13 mouse cellular contexts compared by ENCODE assay signal in the genomic region with DNA sequence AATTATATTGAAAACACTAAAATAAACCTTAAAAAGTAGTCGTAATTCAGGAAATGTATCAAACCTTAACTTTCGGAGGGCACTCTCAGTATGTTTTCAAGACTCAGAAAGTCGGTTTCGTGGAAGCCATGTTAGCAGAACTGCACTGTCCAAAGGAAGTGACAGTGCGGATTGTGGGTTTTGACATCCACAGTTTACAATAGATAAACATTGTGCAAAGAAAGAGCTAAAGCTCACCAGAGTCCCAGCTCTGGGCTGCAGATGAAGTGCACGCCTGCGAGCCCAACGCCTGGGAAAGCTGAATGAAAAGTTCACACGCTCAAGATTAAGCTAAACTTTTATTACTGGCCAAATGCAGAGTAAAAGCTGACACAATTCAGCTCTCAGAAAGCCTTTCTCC. TPM values are rescaled to one million over a fixed set of nuclear protein-coding genes. Genes with fewer than 3 reads are reported as not detected.
A peak's percentile ranks its signal among the peaks of the same experiment; 100 is the strongest.
DNase-seq lines count a peak whose midpoint lies in the region; ATAC-seq and TF ChIP-seq lines count a peak whose summit lies in the region.
"Had no signal": no experiment of that assay in that cellular context is flagged by ENCODE, and none has a peak within 500 bp of the region (broad histone marks: within the 10 kb centered on the region; RNA-seq: fewer than 3 reads in every experiment).

No protein-coding gene starts in this region.

- peak in 1 of 2 experiments; percentile 60; a peak in 3 of 4 replicates for TF ChIP-seq EP300 in MEL (IDR thresholded peaks at IDR 0.05; ENCODE audit: low read depth in 1 of 2, low read length in 2 of 2)

- no peak for TF ChIP-seq POLR2A in MEL (IDR thresholded peaks at IDR 0.05; ENCODE audit: control insufficient read depth in 1 of 2, insufficient read depth in 1 of 2, low read depth in 1 of 2, low read length in 2 of 2, poor library complexity in 1 of 2)

- no peak for TF ChIP-seq RAD21 in MEL (IDR thresholded peaks at IDR 0.05; ENCODE audit: low read depth, low read length)

- H3K79me2 ChIP-seq in MEL (ENCODE audit: control insufficient read depth, insufficient read depth, low read length, poor library complexity) (peaks cover 57% of the 10 kb centered on the region), macrophage (ENCODE audit: inconsistent target) (peaks cover 94% of the 10 kb centered on the region)

- H3K4me2 ChIP-seq in forebrain, embryonic 16.5 days (ENCODE audit: low read length) = no peak overlapping the region
- H3K4me2 ChIP-seq: heart, embryonic 13.5 days; hindbrain, embryonic 15.5 days had no signal

- 0 out of 2 replicates have a peak overlapping the region, but pooled peaks have one; percentile 16 for H3K27ac ChIP-seq in gastrocnemius, adult 2 months
- H3K27ac ChIP-seq in MEL (ENCODE audit: control insufficient read depth, low read depth, low read length) (peak overlapping the region; percentile 58), macrophage (0 out of 2 replicates have a peak overlapping the region, but pooled peaks have one; percentile 13)
- H3K27ac ChIP-seq in forebrain, embryonic 16.5 days (ENCODE audit: low read length) = no peak overlapping the region
- H3K27ac ChIP-seq: heart, embryonic 13.5 days; hindbrain, embryonic 15.5 days; midbrain, embryonic 10.5 days had no signal

- intact Hi-C loops in gastrocnemius, adult 2 months (cut with DNase I) = no loop called here

- 9% methylated on average over 9 of the region's 9 CpGs for WGBS in macrophage (ENCODE audit: missing documents)
- 80% methylated on average over 9 of the region's 9 CpGs for WGBS in forebrain, embryonic 16.5 days

- no peak overlapping the region for H3K4me3 ChIP-seq in gastrocnemius, adult 2 months
- H3K4me3 ChIP-seq in MEL (ENCODE audit: control insufficient read depth in 1 of 2, insufficient read depth in 1 of 2, low read depth in 2 of 2, low read length in 2 of 2) (peak overlapping the region; percentile 16 to 52), macrophage (ENCODE audit: inconsistent target) (no peak overlapping the region)
- no peak overlapping the region for H3K4me3 ChIP-seq in forebrain, embryonic 16.5 days (replicated peaks; ENCODE audit: low read length)
- H3K4me3 ChIP-seq: erythroblast, embryonic 14.5 days; heart, embryonic 13.5 days; hindbrain, embryonic 15.5 days; midbrain, embryonic 10.5 days had no signal

- H3K9me3 ChIP-seq in MEL (replicated peaks; ENCODE audit: insufficient read depth, low read length) = no peaks in the 10 kb centered on the region
- no peaks in the 10 kb centered on the region for H3K9me3 ChIP-seq in forebrain, embryonic 16.5 days (ENCODE audit: control insufficient read depth, low read length)
- H3K9me3 ChIP-seq: heart, embryonic 13.5 days; hindbrain, embryonic 15.5 days; midbrain, embryonic 10.5 days had no signal

- peaks cover 6 to 7% of the 10 kb centered on the region in 2 experiments for H3K4me1 ChIP-seq in MEL (ENCODE audit: control insufficient read depth in 1 of 2, insufficient read depth in 2 of 2, low read length in 2 of 2)
- H3K4me1 ChIP-seq in forebrain, embryonic 16.5 days (replicated peaks; ENCODE audit: control insufficient read depth, insufficient read depth, low read length) = no peaks in the 10 kb centered on the region
- H3K4me1 ChIP-seq: hindbrain, embryonic 15.5 days had no signal

- H3K36me3 ChIP-seq in MEL (ENCODE audit: control insufficient read depth in 1 of 2, insufficient read depth in 2 of 2, low read length in 2 of 2) (peaks cover 0 to 22% of the 10 kb centered on the region in 2 experiments; a peak in 3 of 4 replicates), macrophage (ENCODE audit: inconsistent target) (no peaks in the 10 kb centered on the region)
- no peaks in the 10 kb centered on the region for H3K36me3 ChIP-seq in forebrain, embryonic 16.5 days (ENCODE audit: control insufficient read depth, insufficient read depth)
- H3K36me3 ChIP-seq: heart, embryonic 13.5 days; hindbrain, embryonic 15.5 days had no signal

- peak; percentile 69 for ATAC-seq in inflammation-experienced regulatory T-cells, adult 6 months
- ATAC-seq in forebrain, embryonic 16.5 days = no peak

- H3K9ac ChIP-seq in MEL (ENCODE audit: control insufficient read depth, low read depth, low read length, poor library complexity, severe bottlenecking) = peak overlapping the region; percentile 42
- no peak overlapping the region for H3K9ac ChIP-seq in forebrain, embryonic 16.5 days (replicated peaks; ENCODE audit: low read depth, low read length)
- H3K9ac ChIP-seq: heart, embryonic 13.5 days; hindbrain, embryonic 15.5 days had no signal

- DNase-seq in gastrocnemius, adult 2 months = no peak
- DNase-seq in gastrocnemius, postnatal 10 days = no peak
- peak; percentile 83 for DNase-seq in MEL (ENCODE audit: low read depth, low spot score)
- no peak for DNase-seq in cerebellum, adult 8-10 months
- no peak for DNase-seq in gastrocnemius, adult 8-10 months (ENCODE audit: low spot score in 2 of 2)
- DNase-seq: kidney, postnatal 14 days had no signal

- H3K27me3 ChIP-seq in MEL (ENCODE audit: control insufficient read depth in 1 of 2, insufficient read depth in 2 of 2, low read length in 2 of 2) = no peaks in the 10 kb centered on the region
- no peaks in the 10 kb centered on the region for H3K27me3 ChIP-seq in forebrain, embryonic 16.5 days (replicated peaks; ENCODE audit: control insufficient read depth, insufficient read depth, low read length)
- H3K27me3 ChIP-seq: heart, embryonic 13.5 days; hindbrain, embryonic 15.5 days had no signal

- TF ChIP-seq CTCF in gastrocnemius, adult 2 months (IDR thresholded peaks at IDR 0.05) = no peak
- no peak for TF ChIP-seq CTCF in MEL (IDR thresholded peaks at IDR 0.05 in 2 of 3, conservative IDR thresholded peaks at IDR 0.05 in 1 of 3; ENCODE audit: control insufficient read depth in 1 of 3, insufficient read depth in 1 of 3, low read depth in 2 of 3, low read length in 3 of 3, poor library complexity in 1 of 3, severe bottlenecking in 1 of 3)

TF ChIP-seq in MEL, 35 proteins besides CTCF, POLR2A, EP300 and RAD21:
- TF ChIP-seq ZKSCAN1 (IDR thresholded peaks at IDR 0.05; ENCODE audit: low read depth, low read length) (no peak), GABPA (IDR thresholded peaks at IDR 0.05; ENCODE audit: low read depth, low read length) (no peak), E2F4 (IDR thresholded peaks at IDR 0.05; ENCODE audit: borderline replicate concordance, low read depth, low read length) (no peak), MAFK (IDR thresholded peaks at IDR 0.05; ENCODE audit: borderline replicate concordance, low read depth, low read length) (no peak), KAT2A (conservative IDR thresholded peaks at IDR 0.05; ENCODE audit: low read depth, low read length) (no peak), GATA1 (IDR thresholded peaks at IDR 0.05; ENCODE audit: low read depth, low read length) (no peak; the same call in 1 of the 2 replicates), SIN3A (IDR thresholded peaks at IDR 0.05; ENCODE audit: low read length) (0 out of 2 replicates have a peak, but pooled peaks have one; percentile 35), MXI1 (IDR thresholded peaks at IDR 0.05; ENCODE audit: low read depth, low read length) (peak; percentile 81), MYB (IDR thresholded peaks at IDR 0.05; ENCODE audit: low read depth, low read length) (no peak), JUND (IDR thresholded peaks at IDR 0.05; ENCODE audit: low read depth, low read length) (no peak), ETS1 (IDR thresholded peaks at IDR 0.05; ENCODE audit: low read depth, low read length) (peak; percentile 62), CHD2 (IDR thresholded peaks at IDR 0.05; ENCODE audit: low read length) (no peak), MEF2A (IDR thresholded peaks at IDR 0.05; ENCODE audit: extremely low read depth, insufficient replicate concordance, low read depth, low read length, poor library complexity, severe bottlenecking) (no peak), POLR2AphosphoS5 (IDR thresholded peaks at IDR 0.05; ENCODE audit: borderline replicate concordance, low read depth, low read length) (no peak), MAZ (IDR thresholded peaks at IDR 0.05; ENCODE audit: low read depth, low read length) (no peak), NELFE (IDR thresholded peaks at IDR 0.05; ENCODE audit: low read depth, low read length) (no peak), TBP (IDR thresholded peaks at IDR 0.05; ENCODE audit: low read depth, low read length) (no peak), TAL1 (IDR thresholded peaks at IDR 0.05; ENCODE audit: low read length) (peak; percentile 25; the same call in 1 of the 2 replicates)

RNA-seq across cellular contexts. Expression of a gene that starts 18.9 kb away (rescaled TPM):
- 100 to 1,000 TPM in 1 of 2 experiments, 10 to 100 TPM in 1; 65.4 to 115 TPM for total RNA-seq in gastrocnemius, adult 2 months (2021)
- total RNA-seq in gastrocnemius, postnatal 10 days (2021) = 100 to 1,000 TPM; 111 to 113 TPM
- total RNA-seq in MEL (2012; rRNA removed) = 21.4 and 23.7 TPM in 2 replicates
- polyA plus RNA-seq in MEL (2012; ENCODE audit: insufficient read depth in 1 of 2, insufficient read length in 2 of 2, low read depth in 1 of 2, low replicate concordance in 2 of 2, missing spikeins in 1 of 2) (10 to 100 TPM in 1 of 2 experiments, not detected in 1; 41.9 TPM), macrophage (2018) (43.3 to 119 TPM (median 48.0 TPM) in 3 replicates)
- 10 to 100 TPM; 17.6 to 23.4 (median 19.2) TPM for polyA plus RNA-seq in inflammation-experienced regulatory T-cells, adult 6 months (2017; shearing (Covaris generic))
- total RNA-seq in macrophage (2018; cell fraction: chromatin; rRNA removed) = 100 to 1,000 TPM in 24 of 26 experiments, 10 to 100 TPM in 2; 87.1 to 284 (median 224) TPM
- 10 to 100 TPM; 57.6 to 99.0 (median 72.0) TPM for total RNA-seq in macrophage (2018; cell fraction: cytosol; rRNA removed)
- total RNA-seq in macrophage (2018; cell fraction: nucleus; rRNA removed) = 100 to 1,000 TPM in 19 of 26 experiments, 10 to 100 TPM in 7; 58.3 to 188 (median 113) TPM
- 10 to 100 TPM; 72.9 to 88.9 (median 79.3) TPM for total RNA-seq in gastrocnemius, adult 8-10 months (2022)
- 13.3 and 14.3 TPM in 2 replicates for polyA plus RNA-seq in forebrain, embryonic 16.5 days (2015; fragmentation: Nextera tagmentation; extraction: Ambion mirVana)

RNA-seq across cellular contexts. Expression of a gene that starts 57.9 kb away (rescaled TPM):
- 1 to 10 TPM; 8.2 to 8.5 TPM for total RNA-seq in gastrocnemius, adult 2 months (2021)
- total RNA-seq in gastrocnemius, postnatal 10 days (2021) = 10 to 100 TPM; 13.9 to 19.1 TPM
- 13.1 and 14.6 TPM in 2 replicates for total RNA-seq in MEL (2012; rRNA removed)
- 10 to 100 TPM; 13.6 to 40.0 TPM for polyA plus RNA-seq in MEL (2012; ENCODE audit: insufficient read depth in 1 of 2, insufficient read length in 2 of 2, low read depth in 1 of 2, low replicate concordance in 2 of 2, missing spikeins in 1 of 2)
- polyA plus RNA-seq in inflammation-experienced regulatory T-cells, adult 6 months (2017; shearing (Covaris generic)) = 1 to 10 TPM; 3.3 to 7.0 (median 3.4) TPM
- 10 to 100 TPM; 29.0 to 95.0 (median 72.2) TPM for total RNA-seq in macrophage (2018; cell fraction: chromatin; rRNA removed)
- 10 to 100 TPM; 33.4 to 55.0 (median 42.2) TPM for total RNA-seq in macrophage (2018; cell fraction: cytosol; rRNA removed)
- total RNA-seq in macrophage (2018; cell fraction: nucleus; rRNA removed) = 10 to 100 TPM; 25.1 to 79.7 (median 46.2) TPM
- 25.6 to 30.5 TPM (median 28.1 TPM) in 3 replicates for polyA plus RNA-seq in macrophage (2018)
- 1 to 10 TPM; 6.1 to 7.3 (median 6.6) TPM for total RNA-seq in gastrocnemius, adult 8-10 months (2022)
- polyA plus RNA-seq in forebrain, embryonic 16.5 days (2015; fragmentation: Nextera tagmentation; extraction: Ambion mirVana) = 21.1 and 23.6 TPM in 2 replicates

Comparison
In these comparisons a context has a peak if more than half of its experiments do, and no peak if none do; other contexts are left out.
1. H3K4me3 ChIP-seq: peak in MEL (2 of 2); none in gastrocnemius, adult 2 months (single experiment), macrophage (single experiment) and forebrain, embryonic 16.5 days (single experiment).